Mouse (Mus musculus): ENCODE data around the gene Gm3448. TPM values are rescaled to one million over a fixed set of nuclear protein-coding genes. Genes with fewer than 3 reads are reported as not detected.
"Not testable (repeated sequence)": the region's sequence is repeated elsewhere in the genome, so short reads cannot be mapped to it uniquely, and the experiment has no call there.

Gene Gm3448
- total RNA-seq, 2 experiments from 2014 or later = 4.2 to 10.1 TPM

DNA sequence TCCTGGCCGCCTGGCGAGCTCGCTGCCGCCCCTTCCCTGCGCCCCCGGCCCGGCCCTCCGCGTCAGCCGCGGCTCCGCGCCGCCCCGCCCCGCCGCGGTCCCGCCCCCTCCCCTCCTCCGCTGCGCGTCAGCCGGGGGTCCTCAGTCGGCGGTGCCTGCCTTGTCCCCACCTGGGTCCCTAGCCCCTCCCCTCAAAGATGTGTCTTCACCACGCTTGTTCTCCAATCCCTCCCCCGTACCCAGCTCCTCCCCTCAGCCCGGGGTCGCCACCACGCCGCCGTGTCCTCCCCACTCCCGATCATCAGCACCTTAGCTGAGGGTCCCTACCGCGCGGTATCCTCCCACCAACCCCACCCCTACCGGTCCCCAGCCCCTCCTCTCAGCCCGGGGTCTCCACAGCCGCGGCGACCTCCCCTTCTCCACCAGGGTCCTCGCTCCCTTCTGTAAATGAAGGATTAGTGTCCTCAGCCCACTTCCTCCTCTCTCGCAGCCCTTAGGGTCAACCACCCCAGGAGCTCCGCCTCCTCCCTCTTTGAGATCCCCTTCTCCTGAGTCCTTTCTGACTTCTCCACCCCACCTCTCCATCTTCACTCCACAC, 79.7 kb downstream of the Gm3448 start:
- ATAC-seq (replicated peaks; ENCODE audit: low FRiP score, low TSS enrichment, poor library complexity, severe bottlenecking) = peak; percentile 31

DNA sequence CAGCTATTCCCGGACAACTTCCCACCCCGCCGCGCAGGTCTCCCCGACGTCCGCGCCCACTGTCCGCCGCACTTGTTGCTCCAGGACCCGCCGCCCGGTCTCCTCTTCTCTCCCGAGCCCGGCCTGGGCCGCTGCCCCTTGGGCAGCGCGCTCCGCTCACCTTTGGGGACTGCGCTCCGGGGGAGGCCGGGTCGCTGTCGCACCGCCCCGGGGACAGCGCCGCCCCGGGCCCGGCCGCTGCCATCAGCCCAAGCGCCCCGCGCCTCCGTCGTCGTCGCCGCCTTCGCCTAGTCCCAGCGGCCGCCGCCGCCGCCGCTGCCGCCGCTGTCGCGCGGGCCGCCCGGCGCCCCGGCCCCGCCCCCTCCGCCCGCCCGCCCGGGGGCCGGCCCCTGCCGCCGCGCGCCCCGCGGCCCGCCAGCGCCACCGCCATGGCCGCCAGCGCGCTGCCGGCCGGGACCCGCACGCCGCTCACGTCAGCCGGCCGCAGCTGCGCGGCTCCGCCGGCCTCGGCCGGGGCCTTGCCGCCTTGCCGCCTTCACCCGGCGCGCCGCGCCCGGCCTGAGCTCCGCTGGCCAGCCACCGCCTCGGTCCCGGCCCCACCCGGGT, 80.3 kb downstream of the Gm3448 start, which contains the start of gene Phf10:
Gene Phf10, minus strand, starts transcription at position 323 of the 606 bp plus-strand sequence.
- not testable (repeated sequence) for ATAC-seq (replicated peaks; ENCODE audit: low FRiP score, low TSS enrichment, poor library complexity, severe bottlenecking)

DNA sequence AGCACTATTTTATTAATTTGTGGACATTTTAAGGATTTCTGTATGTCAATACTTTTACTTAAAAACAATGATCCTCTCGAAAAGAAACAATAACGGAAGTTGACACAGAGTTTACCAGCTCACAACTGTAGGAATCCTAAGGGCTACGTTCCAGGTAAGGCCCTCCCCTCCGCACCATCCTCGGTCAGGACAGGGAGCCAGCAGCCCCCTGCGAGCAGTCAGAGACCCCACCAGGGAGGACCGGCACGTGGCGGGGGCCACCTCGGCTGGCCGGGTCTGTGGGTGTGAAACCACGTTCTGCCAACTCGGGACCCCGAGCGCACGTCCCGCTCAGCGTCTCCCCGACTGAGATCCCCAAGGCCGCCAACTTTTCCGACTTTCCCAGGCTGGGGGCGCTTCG, 80.8 kb downstream of the Gm3448 start:
- ATAC-seq (replicated peaks; ENCODE audit: low FRiP score, low TSS enrichment, poor library complexity, severe bottlenecking) = no peak

DNA sequence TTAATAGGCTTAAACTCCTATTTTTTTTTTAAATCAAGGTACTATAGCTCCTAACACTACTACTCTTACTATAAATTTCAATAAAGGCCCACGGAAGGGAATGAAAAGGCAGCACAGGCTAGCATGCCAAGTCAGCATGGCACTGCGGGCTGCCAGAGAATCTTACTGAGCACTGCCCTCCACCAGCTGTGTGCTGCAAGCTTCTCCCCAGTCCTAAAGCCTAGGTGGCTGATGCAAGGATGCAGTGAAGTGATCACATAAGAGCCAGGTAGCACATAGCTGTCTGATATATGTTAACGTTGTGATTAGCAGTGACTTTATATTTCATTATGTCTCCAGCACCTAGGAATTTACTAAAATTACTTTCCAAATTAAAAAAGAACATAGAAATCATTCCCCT, 81.4 kb downstream of the Gm3448 start:
- peak; percentile 31; the same call in 1 of the 2 replicates for ATAC-seq (replicated peaks; ENCODE audit: low FRiP score, low TSS enrichment, poor library complexity, severe bottlenecking)

DNA sequence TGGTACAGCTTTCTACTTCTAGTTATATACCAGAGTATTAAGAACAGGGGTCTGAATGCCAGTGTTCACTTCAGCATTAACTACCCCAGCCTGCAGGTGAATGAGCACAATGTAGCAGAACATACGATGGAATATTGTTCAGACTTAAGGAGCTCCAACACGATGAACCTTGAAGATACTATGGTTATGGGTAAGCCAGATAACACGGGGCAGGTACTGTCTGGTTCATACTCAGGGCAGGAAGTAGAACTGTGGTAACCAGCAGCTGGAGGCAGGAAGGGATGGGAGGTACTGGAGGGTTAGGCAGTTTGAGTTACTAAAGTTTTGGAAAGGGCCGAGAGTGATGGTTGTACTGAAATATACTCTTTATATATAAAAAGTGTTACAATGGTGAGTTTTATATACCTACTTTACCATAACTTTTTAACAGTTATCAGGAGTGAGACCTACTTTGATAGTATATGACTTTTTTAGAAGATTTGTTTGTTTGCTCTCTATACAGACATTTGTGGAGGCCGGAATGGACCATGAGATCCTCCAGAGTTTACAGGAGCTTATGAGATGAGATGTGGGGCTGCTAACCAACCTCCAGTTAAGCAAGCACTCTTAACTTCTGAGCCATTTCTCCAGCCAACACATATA, 82.5 kb downstream of the Gm3448 start:
- ATAC-seq (replicated peaks; ENCODE audit: low FRiP score, low TSS enrichment, poor library complexity, severe bottlenecking) = 0 out of 2 replicates have a peak, but pooled peaks have one; percentile 21

DNA sequence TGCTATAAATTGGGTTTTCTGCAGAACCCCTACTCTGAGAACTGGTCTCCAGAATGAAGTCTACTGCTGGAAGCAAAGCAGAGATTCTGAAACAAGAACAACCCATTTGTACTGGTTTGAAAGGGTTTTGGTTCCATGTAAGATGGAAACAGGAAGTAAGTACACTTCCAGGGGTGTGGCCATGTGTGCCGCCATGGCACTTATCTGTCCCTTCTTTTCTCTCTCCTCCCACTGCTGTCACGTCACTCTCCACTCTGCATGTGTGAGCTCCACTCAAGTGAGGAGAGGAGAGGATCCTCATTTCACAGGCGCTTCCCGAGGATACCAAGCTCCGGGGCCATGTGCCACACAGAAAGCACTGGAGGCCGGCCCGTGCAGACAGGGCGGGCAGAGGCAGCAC, 87.9 kb downstream of the Gm3448 start:
- peak; percentile 77 for ATAC-seq (replicated peaks; ENCODE audit: low FRiP score, low TSS enrichment, poor library complexity, severe bottlenecking)

DNA sequence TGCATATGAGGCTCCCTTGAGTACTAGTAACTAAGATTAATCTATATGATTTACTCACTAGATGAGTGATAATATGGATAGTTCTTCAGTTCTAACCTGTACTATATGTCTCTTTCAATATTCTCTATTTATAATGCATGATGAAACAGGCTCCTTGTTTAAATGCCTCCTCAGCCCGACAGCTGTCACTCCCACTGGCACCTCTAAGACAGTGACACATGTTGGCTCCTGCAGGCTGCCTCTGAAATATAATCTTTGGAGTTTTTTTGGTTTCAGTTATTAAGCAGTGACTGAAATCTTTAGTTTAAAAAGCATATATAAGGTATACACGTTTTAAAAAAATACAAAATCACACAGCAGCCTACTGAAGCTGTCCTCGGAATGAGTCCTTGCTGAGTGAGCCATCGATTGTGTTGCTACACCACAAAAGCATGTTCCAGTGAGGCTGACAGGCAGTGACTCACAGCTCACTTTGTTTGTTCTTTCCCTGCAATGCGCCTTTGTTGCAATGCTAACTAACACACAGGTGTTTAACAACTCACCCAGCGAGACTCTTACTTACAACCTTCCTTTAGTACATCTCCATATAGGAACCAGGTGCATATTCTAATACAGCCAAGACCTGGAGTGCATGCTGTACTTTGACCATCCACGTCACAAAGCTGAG, 92.0 kb downstream of the Gm3448 start:
- ATAC-seq (replicated peaks; ENCODE audit: low FRiP score, low TSS enrichment, poor library complexity, severe bottlenecking) = no peak

Other genes with a start within 250 kb of the Gm3448 start
- gene Wdr27, start 98.4 kb downstream of the Gm3448 start, total RNA-seq (2014; fragmentation: Nextera tagmentation) = 2.4 TPM in 1 of 2 replicates, not detected in the other
- 3.8 and 5.8 TPM in 2 replicates for gene Wdr27, start 98.4 kb downstream of the Gm3448 start, total RNA-seq (2017)
- gene 1600012H06Rik, start 98.4 kb downstream of the Gm3448 start, total RNA-seq (2014; fragmentation: Nextera tagmentation) = 8.3 and 9.3 TPM in 2 replicates
- 4.6 and 6.7 TPM in 2 replicates for gene 1600012H06Rik, start 98.4 kb downstream of the Gm3448 start, total RNA-seq (2017)
- 281 and 343 TPM in 2 replicates for gene Phf10, start 80.3 kb downstream of the Gm3448 start, total RNA-seq (2014; fragmentation: Nextera tagmentation)
- 157 and 214 TPM in 2 replicates for gene Phf10, start 80.3 kb downstream of the Gm3448 start, total RNA-seq (2017)
- gene 9030025P20Rik, start 63.1 kb downstream of the Gm3448 start, total RNA-seq (2014; fragmentation: Nextera tagmentation) = 5.9 and 11.4 TPM in 2 replicates
- gene 9030025P20Rik, start 63.1 kb downstream of the Gm3448 start, total RNA-seq (2017) = 2.2 and 3.9 TPM in 2 replicates
- gene Gm3417, start 62.7 kb downstream of the Gm3448 start, total RNA-seq (2014; fragmentation: Nextera tagmentation) = 0.96 and 11.1 TPM in 2 replicates
- 6.2 TPM in 1 of 2 replicates, not detected in the other for gene Gm3417, start 62.7 kb downstream of the Gm3448 start, total RNA-seq (2017)
- gene Gm3435, start 31.4 kb downstream of the Gm3448 start, total RNA-seq (2014; fragmentation: Nextera tagmentation) = 1.1 and 14.5 TPM in 2 replicates
- gene Gm3435, start 31.4 kb downstream of the Gm3448 start, total RNA-seq (2017) = 5.1 and 7.2 TPM in 2 replicates
- 96.5 and 117 TPM in 2 replicates for gene Ermard, start 329 bp downstream of the Gm3448 start, total RNA-seq (2014; fragmentation: Nextera tagmentation)
- gene Ermard, start 329 bp downstream of the Gm3448 start, total RNA-seq (2017) = 26.7 and 35.7 TPM in 2 replicates
- 6.5 and 7.7 TPM in 2 replicates for gene Tcte3, start within 50 bp of the Gm3448 start, total RNA-seq (2014; fragmentation: Nextera tagmentation)
- 3.3 TPM in 1 of 2 replicates, not detected in the other for gene Tcte3, start within 50 bp of the Gm3448 start, total RNA-seq (2017)

All from megakaryocyte-erythroid progenitor cell, adult 5-6 weeks (primary cell).